Mouse (Mus musculus): ENCODE measurements around the gene Olfr1424. TPM values are rescaled to one million over a fixed set of nuclear protein-coding genes. Genes with fewer than 3 reads are reported as not detected.
A peak's percentile ranks its signal among the peaks of the same experiment; 100 is the strongest.

Gene Olfr1424
- polyA plus RNA-seq, 1 experiment: not detected

DNA sequence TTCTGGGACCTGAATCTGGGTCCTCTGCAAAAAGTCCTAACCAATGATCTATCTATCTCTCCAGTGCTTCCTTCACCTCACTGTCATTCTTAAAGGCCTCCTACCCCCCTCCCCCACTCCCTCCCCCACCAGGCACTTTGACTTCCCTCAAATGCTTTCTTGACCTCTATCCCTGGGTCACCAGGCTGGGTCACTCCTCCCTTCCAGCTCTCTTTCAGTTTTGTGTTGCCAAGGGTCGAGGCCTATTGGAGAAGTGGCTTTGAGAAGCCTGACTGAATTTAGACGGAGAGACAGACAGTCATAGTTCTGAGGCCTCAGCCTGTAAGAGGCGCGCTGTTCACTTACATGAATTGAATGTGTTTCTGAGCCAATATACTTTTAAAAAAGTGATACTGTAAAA is 46.3 kb downstream of the Olfr1424 start:
- Histone ChIP-seq H3K4me3 (ENCODE audit: insufficient read depth, poor library complexity, severe bottlenecking) (no peak overlapping the region), H3K79me3 (ENCODE audit: low read depth) (no peaks in the 10 kb centered on the region), H3ac (ENCODE audit: control insufficient read depth, insufficient read length, low read depth) (no peak overlapping the region), H3K79me2 (ENCODE audit: control insufficient read depth, insufficient read depth) (no peaks in the 10 kb centered on the region), H3K27me3 (ENCODE audit: control insufficient read depth, insufficient read depth, insufficient read length) (no peaks in the 10 kb centered on the region), H3K36me3 (ENCODE audit: control insufficient read depth, insufficient read depth) (no peaks in the 10 kb centered on the region)
- TF ChIP-seq MYOD1 (IDR thresholded peaks at IDR 0.05; ENCODE audit: control insufficient read depth, insufficient read length, low read depth) (no peak), MYOG (IDR thresholded peaks at IDR 0.05; ENCODE audit: control insufficient read depth, extremely low read depth, insufficient read length) (no peak), CEBPB (IDR thresholded peaks at IDR 0.05; ENCODE audit: low read depth) (no peak), FOSL1 (IDR thresholded peaks at IDR 0.05; ENCODE audit: insufficient read depth, low read length, poor library complexity, severe bottlenecking) (no peak), MAX (IDR thresholded peaks at IDR 0.05) (no peak), CTCF (IDR thresholded peaks at IDR 0.05; ENCODE audit: control insufficient read depth, insufficient read depth, insufficient read length) (no peak), USF1 (IDR thresholded peaks at IDR 0.05; ENCODE audit: low read depth) (no peak)

DNA sequence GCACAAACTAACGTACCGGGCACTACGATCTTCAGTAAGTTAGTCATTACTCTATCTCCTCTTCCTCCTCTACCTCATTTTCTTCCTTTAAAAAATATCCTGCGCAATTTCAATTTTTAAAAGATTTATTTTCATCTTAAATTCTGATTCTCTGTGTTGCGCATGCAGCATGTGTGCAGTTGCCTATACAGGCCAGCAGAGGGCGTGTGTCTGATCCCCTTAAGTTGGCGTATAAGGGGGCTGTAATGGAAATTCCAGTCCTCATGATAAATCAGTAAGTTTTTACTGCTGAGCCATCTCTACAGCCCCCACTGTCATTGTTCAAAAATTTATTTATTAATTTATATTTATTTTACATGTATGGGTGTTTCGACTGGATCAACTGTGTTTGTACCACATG is 46.8 kb downstream of the Olfr1424 start:
- Histone ChIP-seq H3ac (ENCODE audit: control insufficient read depth, insufficient read length, low read depth) (no peak overlapping the region), H3K4me3 (ENCODE audit: insufficient read depth, poor library complexity, severe bottlenecking) (no peak overlapping the region), H3K27me3 (ENCODE audit: control insufficient read depth, insufficient read depth, insufficient read length) (no peaks in the 10 kb centered on the region), H3K79me3 (ENCODE audit: low read depth) (no peaks in the 10 kb centered on the region), H3K36me3 (ENCODE audit: control insufficient read depth, insufficient read depth) (no peaks in the 10 kb centered on the region), H3K79me2 (ENCODE audit: control insufficient read depth, insufficient read depth) (no peaks in the 10 kb centered on the region)
- TF ChIP-seq MYOD1 (IDR thresholded peaks at IDR 0.05; ENCODE audit: control insufficient read depth, insufficient read length, low read depth) (no peak), CTCF (IDR thresholded peaks at IDR 0.05; ENCODE audit: control insufficient read depth, insufficient read depth, insufficient read length) (no peak), CEBPB (IDR thresholded peaks at IDR 0.05; ENCODE audit: low read depth) (no peak), USF1 (IDR thresholded peaks at IDR 0.05; ENCODE audit: low read depth) (no peak), MAX (IDR thresholded peaks at IDR 0.05) (no peak), FOSL1 (IDR thresholded peaks at IDR 0.05; ENCODE audit: insufficient read depth, low read length, poor library complexity, severe bottlenecking) (no peak), MYOG (IDR thresholded peaks at IDR 0.05; ENCODE audit: control insufficient read depth, extremely low read depth, insufficient read length) (no peak)

DNA sequence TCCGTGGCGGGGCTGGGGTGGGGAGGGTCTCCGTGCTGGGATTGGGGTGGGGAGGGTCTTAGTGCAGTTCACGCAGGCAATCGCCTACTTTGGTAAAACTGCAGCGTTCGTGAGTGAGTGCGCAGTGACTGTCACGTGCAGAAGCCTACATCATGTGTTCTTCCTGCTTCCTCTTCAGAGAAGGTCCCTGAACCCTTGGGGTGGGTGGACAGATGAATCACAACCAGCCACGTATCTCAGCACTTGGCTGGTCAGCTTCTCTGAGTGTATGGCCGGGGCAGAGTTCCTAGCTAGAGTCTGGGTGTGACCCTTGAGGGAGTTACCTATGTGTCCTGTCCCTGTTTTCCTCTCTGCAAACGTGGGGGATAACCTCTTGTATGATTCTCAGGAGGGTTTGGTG is 49.3 kb downstream of the Olfr1424 start:
- TF ChIP-seq USF1 (IDR thresholded peaks at IDR 0.05; ENCODE audit: low read depth): peak; percentile 92
- peak; percentile 68 for TF ChIP-seq MAX (IDR thresholded peaks at IDR 0.05)
- no peak for TF ChIP-seq MYOD1 (IDR thresholded peaks at IDR 0.05; ENCODE audit: control insufficient read depth, insufficient read length, low read depth)
- Histone ChIP-seq H3K4me3 (ENCODE audit: insufficient read depth, poor library complexity, severe bottlenecking) (peak overlapping the region; percentile 19), H3K36me3 (ENCODE audit: control insufficient read depth, insufficient read depth) (no peaks in the 10 kb centered on the region), H3K27me3 (ENCODE audit: control insufficient read depth, insufficient read depth, insufficient read length) (no peaks in the 10 kb centered on the region), H3ac (ENCODE audit: control insufficient read depth, insufficient read length, low read depth) (no peak overlapping the region), H3K79me2 (ENCODE audit: control insufficient read depth, insufficient read depth) (no peaks in the 10 kb centered on the region), H3K79me3 (ENCODE audit: low read depth) (no peaks in the 10 kb centered on the region)

DNA sequence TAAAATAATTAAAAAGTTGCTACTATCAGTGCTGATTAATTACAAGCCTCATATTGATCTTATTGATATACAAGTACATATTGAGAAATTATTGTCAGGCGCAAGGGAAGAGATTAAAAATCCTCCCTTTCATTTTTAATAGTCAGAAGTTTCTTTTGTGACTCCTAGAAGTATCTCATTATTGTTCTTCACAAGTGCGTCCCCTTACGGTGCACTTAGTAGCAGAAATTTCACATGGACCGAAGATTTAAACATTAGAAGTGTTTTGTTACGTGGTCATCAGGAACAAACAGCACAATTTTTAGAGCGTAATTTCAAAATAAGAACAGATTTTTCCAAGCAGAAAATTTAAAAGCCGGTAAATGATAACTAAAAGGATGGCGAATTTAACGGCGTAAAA is 49.9 kb downstream of the Olfr1424 start:
- no peaks in the 10 kb centered on the region for H3K27me3 ChIP-seq (ENCODE audit: control insufficient read depth, insufficient read depth, insufficient read length)
- no peaks in the 10 kb centered on the region for H3K79me3 ChIP-seq (ENCODE audit: low read depth)
- no peak for TF ChIP-seq CEBPB (IDR thresholded peaks at IDR 0.05; ENCODE audit: low read depth)
- TF ChIP-seq MYOG (IDR thresholded peaks at IDR 0.05; ENCODE audit: control insufficient read depth, extremely low read depth, insufficient read length): no peak
- no peak for TF ChIP-seq FOSL1 (IDR thresholded peaks at IDR 0.05; ENCODE audit: insufficient read depth, low read length, poor library complexity, severe bottlenecking)
- no peak for TF ChIP-seq USF1 (IDR thresholded peaks at IDR 0.05; ENCODE audit: low read depth)
- TF ChIP-seq CTCF (IDR thresholded peaks at IDR 0.05; ENCODE audit: control insufficient read depth, insufficient read depth, insufficient read length): no peak
- no peak for TF ChIP-seq MYOD1 (IDR thresholded peaks at IDR 0.05; ENCODE audit: control insufficient read depth, insufficient read length, low read depth)
- no peak for TF ChIP-seq MAX (IDR thresholded peaks at IDR 0.05)
- H3ac ChIP-seq (ENCODE audit: control insufficient read depth, insufficient read length, low read depth): no peak overlapping the region
- peak overlapping the region; percentile 19 for H3K4me3 ChIP-seq (ENCODE audit: insufficient read depth, poor library complexity, severe bottlenecking)
- no peaks in the 10 kb centered on the region for H3K36me3 ChIP-seq (ENCODE audit: control insufficient read depth, insufficient read depth)
- no peaks in the 10 kb centered on the region for H3K79me2 ChIP-seq (ENCODE audit: control insufficient read depth, insufficient read depth)

DNA sequence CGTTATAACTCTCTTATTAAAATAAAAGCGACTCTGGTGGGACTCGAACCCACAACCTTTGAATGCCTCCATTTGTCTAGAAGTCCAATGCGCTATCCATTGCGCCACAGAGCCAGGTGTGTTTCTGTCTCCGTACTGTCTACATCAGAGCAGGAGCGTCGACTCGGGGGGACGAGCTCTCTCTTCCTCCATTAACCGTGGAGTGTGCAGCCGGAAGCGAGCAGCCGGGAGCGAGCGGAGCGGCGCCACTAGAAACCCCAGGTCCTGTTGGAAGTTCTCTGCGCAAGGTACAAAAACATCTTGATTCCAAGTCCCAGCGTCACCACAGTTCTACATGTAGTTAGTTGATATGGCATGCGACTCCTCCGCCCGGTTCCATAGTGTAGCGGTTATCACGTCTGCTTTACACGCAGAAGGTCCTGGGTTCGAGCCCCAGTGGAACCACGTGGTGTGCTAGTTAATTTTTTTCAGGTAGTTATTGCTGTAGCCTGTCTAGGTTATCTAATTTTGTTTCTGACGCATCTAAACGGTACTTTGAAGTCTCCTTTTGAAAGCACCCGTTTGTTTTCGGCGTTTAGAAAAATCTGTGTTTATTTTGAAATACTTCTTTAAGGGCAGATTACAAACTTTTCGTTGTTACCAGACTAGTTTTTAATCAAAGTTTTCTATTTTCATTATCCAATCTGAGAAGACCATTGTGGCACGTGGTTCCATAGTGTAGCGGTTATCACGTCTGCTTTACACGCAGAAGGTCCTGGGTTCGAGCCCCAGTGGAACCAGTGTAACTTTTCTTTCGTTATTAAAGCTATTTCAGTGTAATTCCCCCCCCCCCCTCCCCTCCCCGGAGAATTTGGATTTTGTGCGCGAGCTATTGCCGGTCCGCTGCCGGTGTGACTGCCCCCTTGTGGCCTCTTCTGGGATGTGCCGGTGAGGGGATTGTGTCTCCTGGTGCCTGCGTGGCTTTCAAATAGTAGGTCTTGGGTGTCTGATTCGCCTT is 50.6 kb downstream of the Olfr1424 start:
- Histone ChIP-seq H3K79me2 (ENCODE audit: control insufficient read depth, insufficient read depth) (no peaks in the 10 kb centered on the region), H3ac (ENCODE audit: control insufficient read depth, insufficient read length, low read depth) (peak overlapping the region; percentile 57), H3K79me3 (ENCODE audit: low read depth) (no peaks in the 10 kb centered on the region), H3K27me3 (ENCODE audit: control insufficient read depth, insufficient read depth, insufficient read length) (no peaks in the 10 kb centered on the region), H3K36me3 (ENCODE audit: control insufficient read depth, insufficient read depth) (no peaks in the 10 kb centered on the region), H3K4me3 (ENCODE audit: insufficient read depth, poor library complexity, severe bottlenecking) (peak overlapping the region; percentile 38)
- no peak for TF ChIP-seq MYOG (IDR thresholded peaks at IDR 0.05; ENCODE audit: control insufficient read depth, extremely low read depth, insufficient read length)
- peak; percentile 66 for TF ChIP-seq CEBPB (IDR thresholded peaks at IDR 0.05; ENCODE audit: low read depth)
- TF ChIP-seq FOSL1 (IDR thresholded peaks at IDR 0.05; ENCODE audit: insufficient read depth, low read length, poor library complexity, severe bottlenecking): no peak
- no peak for TF ChIP-seq MAX (IDR thresholded peaks at IDR 0.05)
- peak; percentile 79 for TF ChIP-seq CTCF (IDR thresholded peaks at IDR 0.05; ENCODE audit: control insufficient read depth, insufficient read depth, insufficient read length)
- TF ChIP-seq USF1 (IDR thresholded peaks at IDR 0.05; ENCODE audit: low read depth): peak; percentile 79
- TF ChIP-seq MYOD1 (IDR thresholded peaks at IDR 0.05; ENCODE audit: control insufficient read depth, insufficient read length, low read depth): no peak

Data from C2C12 (cell line).